Comparison of ENCODE assay signal across 9 mouse cellular contexts in the genomic region with DNA sequence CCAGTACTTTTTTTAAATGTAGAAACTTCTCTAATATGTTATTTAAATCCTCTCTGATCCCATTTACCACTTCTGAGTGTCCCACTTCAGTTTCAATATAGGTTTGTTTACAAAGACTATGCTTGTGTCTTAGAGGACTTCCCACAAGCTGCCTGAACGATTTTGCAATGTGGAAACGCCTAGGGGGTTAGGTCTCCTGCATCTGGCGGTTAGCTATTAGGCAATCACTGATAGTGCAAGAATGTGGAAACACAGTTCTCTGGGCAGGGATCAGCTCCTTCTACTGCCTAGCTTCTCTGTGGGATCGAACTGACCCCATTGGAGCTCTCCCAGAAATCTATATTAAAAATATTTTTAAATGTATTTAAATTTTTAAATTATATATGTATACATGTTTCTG. TPM values are rescaled to one million over a fixed set of nuclear protein-coding genes. Genes with fewer than 3 reads are reported as not detected.
DNase-seq lines count a peak whose midpoint lies in the region; ATAC-seq lines count a peak whose summit lies in the region.
"Had no signal": no experiment of that assay in that cellular context is flagged by ENCODE, and none has a peak within 500 bp of the region (broad histone marks: within the 10 kb centered on the region; RNA-seq: fewer than 3 reads in every experiment).

TSS of gene Cask (minus strand) at position 83 of the 400 bp plus-strand sequence.

- no peak for ATAC-seq in heart, embryonic 11.5 days (replicated peaks; ENCODE audit: insufficient number of reproducible peaks, low FRiP score, low TSS enrichment)
- ATAC-seq in inflammation-experienced regulatory T-cells, adult 6 months: no peak

- H3K4me2 ChIP-seq in heart, embryonic 11.5 days: no peak within 1 kb of the TSS

- 24% methylated on average over 4 of the region's 4 CpGs for WGBS in heart, embryonic 11.5 days (ENCODE audit: insufficient replicate concordance)
- WGBS in midbrain, embryonic 10.5 days: 52% methylated on average over 4 of the region's 4 CpGs

- H3K36me3 ChIP-seq in heart, embryonic 11.5 days (ENCODE audit: control insufficient read depth, insufficient read depth, low read length): no peaks in the 10 kb centered on the region
- H3K36me3 ChIP-seq in midbrain, embryonic 10.5 days: no peaks in the 10 kb centered on the region

- no peaks in the 10 kb centered on the region for H3K9me3 ChIP-seq in heart, embryonic 11.5 days (replicated peaks; ENCODE audit: control insufficient read depth, low read length)
- H3K9me3 ChIP-seq in midbrain, embryonic 10.5 days (replicated peaks): 0 out of 2 replicates have a peak, but pooled peaks cover 5% of the 10 kb centered on the region

- no peak within 1 kb of the TSS for H3K4me3 ChIP-seq in heart, embryonic 11.5 days (ENCODE audit: low read depth, low read length)
- H3K4me3 ChIP-seq in midbrain, embryonic 10.5 days: no peak within 1 kb of the TSS

- H3K4me1 ChIP-seq in heart, embryonic 11.5 days (ENCODE audit: control insufficient read depth, insufficient read depth, low read length): no peaks in the 10 kb centered on the region
- H3K4me1 ChIP-seq in midbrain, embryonic 10.5 days: no peaks in the 10 kb centered on the region

- H3K9ac ChIP-seq in heart, embryonic 11.5 days (ENCODE audit: low read depth, low read length): no peak within 1 kb of the TSS

- no peaks in the 10 kb centered on the region for H3K27me3 ChIP-seq in heart, embryonic 11.5 days (ENCODE audit: control insufficient read depth, insufficient read depth, low read length)
- no peaks in the 10 kb centered on the region for H3K27me3 ChIP-seq in midbrain, embryonic 10.5 days (ENCODE audit: low read depth, poor library complexity, severe bottlenecking)
- H3K27me3 ChIP-seq: CH12.LX had no signal

- peak; percentile 95 for DNase-seq in heart, adult 11 months
- DNase-seq in adrenal gland, postnatal 10 days: peak; percentile 36
- DNase-seq in gastrocnemius, postnatal 10 days: no peak
- DNase-seq in layer of hippocampus, postnatal 36 days: no peak
- no peak for DNase-seq in midbrain, embryonic 10.5 days (ENCODE audit: low spot score)
- no peak for DNase-seq in Muller cell, postnatal 12 days (ENCODE audit: inconsistent ontology term)

- H3K27ac ChIP-seq in heart, embryonic 11.5 days (ENCODE audit: low read depth, low read length): no peak within 1 kb of the TSS
- no peak within 1 kb of the TSS for H3K27ac ChIP-seq in midbrain, embryonic 10.5 days (replicated peaks)

RNA-seq across cellular contexts. Expression of gene Cask, which starts in this region (rescaled TPM):
- 7.5 and 7.7 TPM in 2 replicates for polyA plus RNA-seq in heart, embryonic 11.5 days (2014; fragmentation: Nextera tagmentation; extraction: Ambion mirVana)
- 10 to 100 TPM; 31.6 to 38.0 TPM for total RNA-seq in adrenal gland, postnatal 10 days (2021)
- 10 to 100 TPM; 26.3 to 37.7 TPM for total RNA-seq in gastrocnemius, postnatal 10 days (2021)
- total RNA-seq in layer of hippocampus, postnatal 36 days (2021): 10 to 100 TPM; 81.2 to 84.8 TPM
- 12.4 and 15.7 TPM in 2 replicates for polyA plus RNA-seq in midbrain, embryonic 10.5 days (2016; fragmentation: Nextera tagmentation; extraction: Ambion mirVana)
- polyA plus RNA-seq in inflammation-experienced regulatory T-cells, adult 6 months (2017; shearing (Covaris generic)): under 1 TPM; 0.39 to 0.77 (median 0.57) TPM

Comparison
In these comparisons a context has a peak if more than half of its experiments do, and no peak if none do; other contexts are left out.
1. DNase-seq: peak in heart, adult 11 months (single experiment) and adrenal gland, postnatal 10 days (single experiment); none in gastrocnemius, postnatal 10 days (single experiment), layer of hippocampus, postnatal 36 days (0 of 2), midbrain, embryonic 10.5 days (single experiment) and Muller cell, postnatal 12 days (single experiment).